Mouse (Mus musculus): ENCODE data around the gene Med17. TPM values are rescaled to one million over a fixed set of nuclear protein-coding genes. Genes with fewer than 3 reads are reported as not detected.
"Not testable (repeated sequence)": the region's sequence is repeated elsewhere in the genome, so short reads cannot be mapped to it uniquely, and the experiment has no call there.

Gene Med17
- polyA plus RNA-seq (2014; fragmentation: Nextera tagmentation; extraction: Ambion mirVana) = 30.1 and 35.5 TPM in 2 replicates

- no peaks in the 10 kb centered on the region for H3K27me3 ChIP-seq (replicated peaks; ENCODE audit: control insufficient read depth, insufficient read depth, low read length)
- DNase-seq (ENCODE audit: low spot score) (peak; percentile 97), ATAC-seq (ENCODE audit: low read depth) (peak; percentile 98)
- 1% methylated on average over 40 of the region's 57 CpGs for WGBS
- peak within 1 kb of the TSS; percentile 96 for H3K4me3 ChIP-seq (ENCODE audit: low read depth, low read length)
- peak within 1 kb of the TSS; percentile 55 for H3K4me2 ChIP-seq (ENCODE audit: low read depth, low read length)
- H3K36me3 ChIP-seq (ENCODE audit: control insufficient read depth, insufficient read depth, low read length) = peaks cover 27% of the 10 kb centered on the region
- peak within 1 kb of the TSS; percentile 79 for H3K27ac ChIP-seq (replicated peaks; ENCODE audit: low read depth, low read length)
- H3K4me1 ChIP-seq (ENCODE audit: control insufficient read depth, insufficient read depth, low read length) = peaks cover 14% of the 10 kb centered on the region
- H3K9ac ChIP-seq (ENCODE audit: low read depth, low read length) = peak within 1 kb of the TSS; percentile 95
- no peaks in the 10 kb centered on the region for H3K9me3 ChIP-seq (ENCODE audit: control insufficient read depth, low read length)
These were observed at the start of gene Med17 for GRCm38 (mm10) chr9:15279649-15280490. Gene Med17 (minus strand): TSS chr9:15279931.

GRCm38 (mm10) chr9:15318170-15318742, 38.5 kb upstream of the Med17 start:
- no peak for DNase-seq (ENCODE audit: low spot score)
- peaks cover 70% of the 10 kb centered on the region for H3K36me3 ChIP-seq (ENCODE audit: control insufficient read depth, insufficient read depth, low read length)
- no peak for ATAC-seq (ENCODE audit: low read depth)
- H3K4me3 ChIP-seq (ENCODE audit: low read depth, low read length) = no peak overlapping the region
- no peak overlapping the region for H3K27ac ChIP-seq (replicated peaks; ENCODE audit: low read depth, low read length)
- no peak overlapping the region for H3K4me2 ChIP-seq (ENCODE audit: low read depth, low read length)
- H3K9ac ChIP-seq (ENCODE audit: low read depth, low read length) = no peak overlapping the region
- no peaks in the 10 kb centered on the region for H3K27me3 ChIP-seq (replicated peaks; ENCODE audit: control insufficient read depth, insufficient read depth, low read length)
- WGBS = 87% methylated on average over 2 of the region's 2 CpGs
- no peaks in the 10 kb centered on the region for H3K4me1 ChIP-seq (ENCODE audit: control insufficient read depth, insufficient read depth, low read length)
- H3K9me3 ChIP-seq (ENCODE audit: control insufficient read depth, low read length) = no peaks in the 10 kb centered on the region

- H3K9ac ChIP-seq (ENCODE audit: low read depth, low read length) = no peak overlapping the region
- no peaks in the 10 kb centered on the region for H3K27me3 ChIP-seq (replicated peaks; ENCODE audit: control insufficient read depth, insufficient read depth, low read length)
- DNase-seq (ENCODE audit: low spot score) (no peak), ATAC-seq (ENCODE audit: low read depth) (no peak)
- H3K4me3 ChIP-seq (ENCODE audit: low read depth, low read length) = no peak overlapping the region
- peaks cover 67% of the 10 kb centered on the region for H3K36me3 ChIP-seq (ENCODE audit: control insufficient read depth, insufficient read depth, low read length)
- H3K4me2 ChIP-seq (ENCODE audit: low read depth, low read length) = no peak overlapping the region
- WGBS = 62% methylated on average over 5 of the region's 5 CpGs
- no peaks in the 10 kb centered on the region for H3K9me3 ChIP-seq (ENCODE audit: control insufficient read depth, low read length)
- no peaks in the 10 kb centered on the region for H3K4me1 ChIP-seq (ENCODE audit: control insufficient read depth, insufficient read depth, low read length)
- H3K27ac ChIP-seq (replicated peaks; ENCODE audit: low read depth, low read length) = no peak overlapping the region
These were observed 37.8 kb upstream of the Med17 start for GRCm38 (mm10) chr9:15317223-15318169.

- H3K36me3 ChIP-seq (ENCODE audit: control insufficient read depth, insufficient read depth, low read length) = peaks cover 65% of the 10 kb centered on the region
- not testable (repeated sequence) for ATAC-seq (ENCODE audit: low read depth); H3K9ac ChIP-seq (ENCODE audit: low read depth, low read length); H3K27ac ChIP-seq (replicated peaks; ENCODE audit: low read depth, low read length); H3K4me1 ChIP-seq (ENCODE audit: control insufficient read depth, insufficient read depth, low read length); H3K9me3 ChIP-seq (ENCODE audit: control insufficient read depth, low read length); H3K4me2 ChIP-seq (ENCODE audit: low read depth, low read length); DNase-seq (ENCODE audit: low spot score); H3K4me3 ChIP-seq (ENCODE audit: low read depth, low read length); H3K27me3 ChIP-seq (replicated peaks; ENCODE audit: control insufficient read depth, insufficient read depth, low read length)
- 80% methylated on average over 1 of the region's 2 CpGs for WGBS
These were observed 36.6 kb upstream of the Med17 start for GRCm38 (mm10) chr9:15316296-15316695.

GRCm38 (mm10) chr9:15314619-15315018, 34.9 kb upstream of the Med17 start:
- Histone ChIP-seq H3K9ac (ENCODE audit: low read depth, low read length) (no peak overlapping the region), H3K27ac (replicated peaks; ENCODE audit: low read depth, low read length) (no peak overlapping the region), H3K36me3 (ENCODE audit: control insufficient read depth, insufficient read depth, low read length) (peaks cover 69% of the 10 kb centered on the region), H3K4me1 (ENCODE audit: control insufficient read depth, insufficient read depth, low read length) (0 out of 2 replicates have a peak, but pooled peaks cover under 1% of the 10 kb centered on the region), H3K9me3 (ENCODE audit: control insufficient read depth, low read length) (no peaks in the 10 kb centered on the region), H3K4me3 (ENCODE audit: low read depth, low read length) (no peak overlapping the region), H3K27me3 (replicated peaks; ENCODE audit: control insufficient read depth, insufficient read depth, low read length) (no peaks in the 10 kb centered on the region), H3K4me2 (ENCODE audit: low read depth, low read length) (no peak overlapping the region)
- ATAC-seq (ENCODE audit: low read depth) (no peak), DNase-seq (ENCODE audit: low spot score) (no peak)
- 97% methylated on average over 1 of the region's 1 CpGs for WGBS

- Histone ChIP-seq H3K27me3 (replicated peaks; ENCODE audit: control insufficient read depth, insufficient read depth, low read length) (no peaks in the 10 kb centered on the region), H3K36me3 (ENCODE audit: control insufficient read depth, insufficient read depth, low read length) (peaks cover 78% of the 10 kb centered on the region), H3K4me3 (ENCODE audit: low read depth, low read length) (no peak overlapping the region), H3K9me3 (ENCODE audit: control insufficient read depth, low read length) (no peaks in the 10 kb centered on the region), H3K4me1 (ENCODE audit: control insufficient read depth, insufficient read depth, low read length) (peaks cover 8% of the 10 kb centered on the region), H3K9ac (ENCODE audit: low read depth, low read length) (no peak overlapping the region), H3K4me2 (ENCODE audit: low read depth, low read length) (no peak overlapping the region), H3K27ac (replicated peaks; ENCODE audit: low read depth, low read length) (no peak overlapping the region)
- DNase-seq (ENCODE audit: low spot score) = no peak
- 82% methylated on average over 5 of the region's 5 CpGs for WGBS
- ATAC-seq (ENCODE audit: low read depth) = no peak
These were observed 33.9 kb upstream of the Med17 start for GRCm38 (mm10) chr9:15313633-15314032.

GRCm38 (mm10) chr9:15312054-15312735, 32.5 kb upstream of the Med17 start:
- no peaks in the 10 kb centered on the region for H3K9me3 ChIP-seq (ENCODE audit: control insufficient read depth, low read length)
- WGBS = 95% methylated on average over 2 of the region's 2 CpGs
- no peak overlapping the region for H3K4me3 ChIP-seq (ENCODE audit: low read depth, low read length)
- H3K36me3 ChIP-seq (ENCODE audit: control insufficient read depth, insufficient read depth, low read length) = peaks cover 87% of the 10 kb centered on the region
- H3K27ac ChIP-seq (replicated peaks; ENCODE audit: low read depth, low read length) = no peak overlapping the region
- H3K4me2 ChIP-seq (ENCODE audit: low read depth, low read length) = no peak overlapping the region
- H3K9ac ChIP-seq (ENCODE audit: low read depth, low read length) = no peak overlapping the region
- DNase-seq (ENCODE audit: low spot score) (peak; percentile 7), ATAC-seq (ENCODE audit: low read depth) (no peak)
- no peaks in the 10 kb centered on the region for H3K27me3 ChIP-seq (replicated peaks; ENCODE audit: control insufficient read depth, insufficient read depth, low read length)
- peaks cover 15% of the 10 kb centered on the region for H3K4me1 ChIP-seq (ENCODE audit: control insufficient read depth, insufficient read depth, low read length)

- DNase-seq (ENCODE audit: low spot score) (no peak), ATAC-seq (ENCODE audit: low read depth) (no peak)
- Histone ChIP-seq H3K4me3 (ENCODE audit: low read depth, low read length) (no peak overlapping the region), H3K27me3 (replicated peaks; ENCODE audit: control insufficient read depth, insufficient read depth, low read length) (no peaks in the 10 kb centered on the region), H3K36me3 (ENCODE audit: control insufficient read depth, insufficient read depth, low read length) (peaks cover 74% of the 10 kb centered on the region), H3K9ac (ENCODE audit: low read depth, low read length) (no peak overlapping the region), H3K9me3 (ENCODE audit: control insufficient read depth, low read length) (no peaks in the 10 kb centered on the region), H3K4me1 (ENCODE audit: control insufficient read depth, insufficient read depth, low read length) (peaks cover 19% of the 10 kb centered on the region), H3K4me2 (ENCODE audit: low read depth, low read length) (no peak overlapping the region), H3K27ac (replicated peaks; ENCODE audit: low read depth, low read length) (no peak overlapping the region)
- WGBS = 93% methylated on average over 1 of the region's 1 CpGs
These were observed 30.4 kb upstream of the Med17 start for GRCm38 (mm10) chr9:15310179-15310578.

Data from embryonic facial prominence, embryonic 14.5 days (tissue).